Mouse (Mus musculus) MEL-GATA-1-ER (cell line): ENCODE results near the gene Tenm2.

Experiments
- DNase-seq: peaks from one replicate; pipeline ENCODE4 v3.0.0-alpha.2; 2012; ENCODE audit warnings: low read depth; ENCODE audit errors: extremely low read depth

Tenm2 gene

DNA sequence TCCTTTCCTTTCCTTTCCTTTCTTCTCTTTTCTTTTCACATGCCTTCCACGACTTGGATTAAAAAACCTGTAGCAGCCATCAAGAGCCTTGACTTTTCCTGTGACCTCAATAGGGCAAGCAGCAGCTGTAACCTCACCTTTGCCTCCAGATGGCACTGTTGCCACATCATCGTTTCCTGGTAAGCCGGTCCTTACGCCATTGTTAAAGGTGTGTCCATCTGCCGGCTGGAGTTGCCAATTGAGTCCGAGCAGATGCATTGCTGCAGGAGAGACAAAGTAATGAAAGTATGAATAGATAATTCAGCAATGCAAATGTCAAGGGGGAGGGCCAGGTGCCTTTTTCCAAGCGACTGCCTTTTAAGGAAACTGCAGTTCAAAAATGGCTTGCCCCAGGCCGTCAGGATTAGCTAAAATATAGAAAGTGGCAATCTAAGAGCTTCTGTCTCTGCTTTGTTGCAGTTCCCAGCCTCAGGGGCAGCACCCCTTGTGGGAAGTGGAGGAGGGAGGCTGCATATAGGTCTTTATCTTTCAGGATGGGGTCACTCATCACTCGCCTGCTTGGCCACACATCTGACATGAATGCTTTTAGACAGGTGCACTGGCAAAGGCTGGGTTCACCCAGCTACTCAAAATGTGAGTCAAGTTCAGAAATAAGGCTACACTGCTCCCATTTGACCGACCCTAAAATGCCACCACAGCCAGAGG lies 1014.3 kb downstream of the Tenm2 start:
- DNase-seq = no peak

DNA sequence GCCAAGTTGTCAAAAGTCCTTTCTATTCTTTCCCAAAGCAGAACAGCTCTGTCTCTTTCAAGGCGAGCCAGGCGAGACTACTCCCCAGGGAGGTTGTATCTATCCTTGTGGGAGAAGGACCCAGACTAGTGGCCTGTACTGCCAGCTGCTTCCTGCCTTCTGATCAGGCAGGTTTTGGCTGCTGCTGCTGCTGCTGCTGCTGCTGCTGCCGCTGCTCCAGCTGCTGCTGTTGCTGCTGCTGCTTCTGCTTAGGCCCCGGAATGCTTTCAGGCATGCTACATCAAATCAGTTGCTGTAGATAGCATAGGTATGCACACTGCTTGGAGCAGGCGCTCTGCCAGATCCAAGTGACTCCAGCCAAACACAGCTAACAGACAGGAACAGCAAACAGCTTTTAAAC lies 1015.1 kb downstream of the Tenm2 start:
- DNase-seq = no peak

DNA sequence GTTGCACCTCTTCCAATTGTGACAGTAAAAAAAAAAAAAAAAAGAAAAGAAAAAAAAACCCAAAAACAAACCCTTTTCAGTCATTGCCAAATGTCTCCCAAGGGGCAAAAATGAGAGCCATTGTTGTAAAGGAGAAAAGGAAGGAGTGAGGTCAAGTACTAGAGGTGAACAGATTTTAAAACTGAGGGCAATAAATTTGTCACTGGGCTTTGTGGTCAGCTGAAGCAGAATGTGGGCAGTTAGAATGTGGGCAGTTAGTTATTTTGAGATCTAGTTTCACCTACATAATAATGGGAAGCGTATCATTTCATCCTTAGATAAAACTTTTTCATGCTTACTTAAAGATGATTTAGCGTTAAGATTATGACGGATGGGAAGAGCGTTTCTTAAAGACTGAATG lies 1016.2 kb downstream of the Tenm2 start:
- no peak for DNase-seq

DNA sequence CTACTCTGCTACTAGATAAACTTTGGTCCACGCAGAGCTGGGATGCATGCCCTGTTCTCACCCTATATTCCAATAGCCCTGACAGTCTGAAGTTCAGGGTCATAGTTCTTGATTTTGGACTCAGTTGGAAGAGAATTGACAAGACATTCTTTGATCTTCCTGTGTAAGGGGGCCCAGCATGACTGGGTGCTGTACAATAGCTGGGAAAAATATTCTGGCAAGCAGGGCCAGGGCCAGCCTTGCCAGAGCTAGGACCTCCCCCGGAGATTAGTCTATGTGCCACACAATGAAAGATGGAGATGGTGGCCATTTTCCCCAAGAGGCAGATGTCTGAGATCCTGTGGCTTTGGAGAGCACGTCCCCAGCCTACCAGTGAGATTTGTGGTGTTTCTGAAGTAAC lies 1021.2 kb downstream of the Tenm2 start:
- no peak for DNase-seq

DNA sequence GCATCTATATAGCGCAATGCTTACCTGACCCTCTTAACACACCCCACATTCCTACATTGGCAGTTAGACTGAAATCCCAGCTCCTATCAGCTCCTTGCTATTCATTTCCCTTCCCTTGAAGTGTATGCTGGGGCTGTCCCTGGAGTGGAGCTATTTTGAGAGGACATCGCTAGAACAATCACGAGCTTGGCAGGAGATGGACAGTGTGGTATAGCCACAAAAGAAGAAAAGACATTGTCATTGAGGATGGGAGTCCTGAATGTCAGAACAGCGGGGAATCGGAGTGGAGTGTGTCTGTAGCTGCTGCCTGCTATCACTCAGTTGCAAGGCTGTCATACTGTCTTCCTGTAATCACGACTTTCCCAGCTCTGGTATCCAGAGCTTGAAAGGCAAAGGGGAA lies 1031.4 kb downstream of the Tenm2 start:
- DNase-seq = no peak

DNA sequence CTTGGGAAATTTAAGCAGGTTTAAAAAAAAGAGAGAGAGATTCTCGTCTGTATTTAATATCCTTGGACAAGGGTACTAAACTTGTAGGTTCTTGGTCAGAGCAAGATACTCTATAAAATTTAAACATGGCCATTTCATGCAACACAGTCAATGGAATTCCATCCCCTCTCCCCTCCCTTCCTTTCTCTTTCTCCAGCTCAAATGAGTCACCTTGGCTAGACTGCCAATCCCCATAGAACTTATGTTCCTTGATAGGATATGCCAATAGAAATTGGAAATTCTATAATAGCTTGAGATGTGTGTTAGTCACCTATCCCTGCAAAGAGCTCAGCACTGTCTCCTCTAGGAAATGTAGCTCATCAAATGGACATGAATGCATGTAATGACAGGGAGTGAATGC lies 1031.9 kb downstream of the Tenm2 start:
- DNase-seq = no peak

DNA sequence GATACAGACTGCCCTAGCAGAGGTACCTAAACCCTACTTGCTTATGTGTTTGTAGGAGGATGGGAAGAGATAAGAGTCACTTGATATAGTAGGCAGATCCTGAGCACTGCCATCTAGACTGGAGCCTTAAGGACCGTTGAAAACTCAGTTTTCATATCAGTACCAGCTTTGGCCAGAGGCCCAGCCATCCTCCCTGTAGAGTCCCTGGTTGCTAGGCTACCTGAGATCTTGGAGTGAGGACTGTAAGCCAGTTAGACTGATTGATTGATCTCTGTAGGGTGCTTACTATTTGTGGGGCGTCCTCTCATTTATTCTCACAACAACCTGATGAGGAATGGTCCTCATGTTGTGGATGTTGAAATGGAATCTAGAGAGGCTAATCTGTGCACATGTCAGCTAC lies 1041.4 kb downstream of the Tenm2 start:
- DNase-seq = no peak

DNA sequence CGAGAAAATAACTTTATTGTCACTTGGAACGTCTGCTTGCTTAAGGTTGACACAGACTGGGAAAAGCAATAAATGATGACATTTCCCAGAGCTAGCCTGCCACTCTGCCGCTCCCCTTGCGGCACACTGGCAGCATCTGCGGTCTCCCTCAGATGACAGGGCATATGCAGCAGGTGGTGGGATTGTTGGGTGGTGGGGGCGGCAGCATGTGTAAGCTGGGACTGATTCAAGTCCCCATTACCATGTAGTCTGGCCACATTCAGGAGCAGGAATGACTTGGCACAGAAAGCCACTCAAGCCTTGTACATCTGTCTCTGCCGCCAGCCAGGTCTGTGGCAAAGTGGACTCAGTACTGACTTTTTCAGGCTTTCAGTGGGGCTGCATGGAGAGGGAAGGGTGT lies 1059.7 kb downstream of the Tenm2 start:
- DNase-seq = no peak

DNA sequence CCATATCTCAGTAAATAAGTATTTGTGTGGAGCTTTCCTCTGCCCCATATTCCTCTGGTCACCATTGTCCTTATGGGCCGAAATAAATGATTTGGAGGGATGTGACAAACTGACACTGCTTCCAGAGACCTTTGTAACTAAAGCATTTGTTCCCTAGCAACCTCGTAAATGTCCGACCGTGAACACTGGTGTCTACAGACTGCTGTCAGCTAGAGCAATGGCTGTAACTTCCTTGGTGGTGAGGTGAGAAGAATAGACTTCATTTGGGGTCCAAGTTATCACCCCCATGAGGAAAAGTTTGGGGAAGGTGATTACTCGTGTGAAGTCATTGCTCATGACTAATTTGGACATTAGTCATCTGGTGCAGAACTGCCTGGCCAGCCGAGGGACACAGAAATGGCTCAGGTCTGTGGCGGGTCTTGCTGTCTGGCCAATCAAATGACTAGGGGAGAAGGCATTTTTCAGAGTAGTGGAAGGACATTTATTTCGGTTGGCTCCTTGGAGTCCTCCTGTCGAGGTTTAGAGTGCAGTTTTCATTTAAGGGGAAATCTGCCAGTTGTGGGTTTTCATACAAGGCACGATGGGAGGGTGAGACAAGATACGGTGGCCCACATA lies 1062.6 kb downstream of the Tenm2 start:
- DNase-seq = no peak

DNA sequence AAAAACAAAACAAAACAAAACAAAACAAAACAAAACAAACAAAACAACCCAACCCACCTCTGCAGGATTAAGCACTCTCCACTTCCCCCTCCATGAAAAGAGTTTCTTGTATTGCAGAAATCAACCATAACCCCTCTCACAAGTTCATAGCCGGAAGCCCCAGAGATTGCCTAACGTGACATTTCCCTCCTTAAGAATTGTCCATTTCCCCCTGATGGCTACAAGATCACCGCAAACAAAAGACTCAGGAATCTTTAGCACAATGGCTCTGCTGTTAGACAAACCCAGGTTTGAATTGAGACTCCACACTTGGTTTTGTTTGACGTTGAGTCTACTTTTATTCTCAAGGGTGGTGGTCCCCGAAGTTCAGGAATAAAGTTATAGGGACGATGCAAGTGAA lies 1063.2 kb downstream of the Tenm2 start:
- DNase-seq = no peak

DNA sequence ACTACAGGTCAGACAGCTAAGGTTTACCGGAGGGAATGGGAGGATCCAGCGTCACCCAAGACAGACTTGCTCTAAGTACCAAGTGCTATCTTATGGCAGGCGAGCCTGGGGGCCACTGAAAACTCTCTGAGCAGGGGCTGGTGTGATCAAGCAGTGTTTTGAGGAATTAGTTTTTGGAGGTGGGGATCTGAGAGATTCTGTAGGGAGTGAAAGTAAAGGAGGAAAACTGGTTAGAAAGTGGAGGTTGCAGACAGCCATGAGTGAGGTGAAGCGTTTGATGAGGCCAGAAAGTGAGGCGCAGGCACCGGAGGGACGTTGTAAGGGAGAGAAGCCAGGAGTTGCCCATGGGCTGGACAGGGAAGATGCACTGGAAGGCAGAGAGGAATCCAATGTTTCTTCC lies 1063.8 kb downstream of the Tenm2 start:
- DNase-seq = no peak

DNA sequence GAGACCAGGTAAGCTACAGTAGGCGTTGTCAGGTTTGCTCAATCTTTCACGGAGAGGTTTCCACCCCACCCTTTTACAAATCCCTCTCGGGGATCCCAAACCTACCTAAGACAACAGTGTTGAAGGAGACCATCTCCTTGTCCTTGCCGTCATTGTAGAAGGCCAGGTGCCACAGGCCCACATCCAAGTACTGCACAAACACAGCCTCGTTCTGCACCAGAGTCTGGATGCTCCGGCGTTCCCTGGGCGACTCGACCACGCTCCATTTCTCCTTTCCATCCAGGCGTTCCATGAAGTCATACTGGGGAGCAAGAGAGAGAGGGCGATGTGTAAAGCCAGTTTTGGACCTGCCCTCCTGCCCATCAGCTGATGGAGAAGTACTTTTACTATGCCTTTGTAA lies 1064.5 kb downstream of the Tenm2 start:
- no peak for DNase-seq

DNA sequence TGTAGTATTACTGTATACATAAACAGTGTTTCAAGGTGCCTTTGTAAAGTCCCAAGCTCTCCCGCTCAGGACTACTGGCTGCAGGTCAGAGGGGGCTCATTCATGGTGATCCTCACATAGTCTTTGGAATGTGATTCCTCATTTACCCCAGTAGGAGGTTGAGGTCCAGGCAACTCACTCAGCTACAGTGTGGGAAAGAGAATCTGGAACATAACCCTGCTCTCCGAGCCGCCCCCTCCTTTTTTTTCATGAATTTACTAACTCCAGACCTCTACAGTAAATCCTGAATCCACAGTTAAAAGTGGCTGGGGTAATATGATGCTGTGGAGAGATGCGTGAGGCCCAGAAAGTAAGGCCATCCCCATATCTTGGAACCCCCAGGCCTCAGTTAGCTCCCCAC lies 1066.0 kb downstream of the Tenm2 start:
- DNase-seq = no peak

DNA sequence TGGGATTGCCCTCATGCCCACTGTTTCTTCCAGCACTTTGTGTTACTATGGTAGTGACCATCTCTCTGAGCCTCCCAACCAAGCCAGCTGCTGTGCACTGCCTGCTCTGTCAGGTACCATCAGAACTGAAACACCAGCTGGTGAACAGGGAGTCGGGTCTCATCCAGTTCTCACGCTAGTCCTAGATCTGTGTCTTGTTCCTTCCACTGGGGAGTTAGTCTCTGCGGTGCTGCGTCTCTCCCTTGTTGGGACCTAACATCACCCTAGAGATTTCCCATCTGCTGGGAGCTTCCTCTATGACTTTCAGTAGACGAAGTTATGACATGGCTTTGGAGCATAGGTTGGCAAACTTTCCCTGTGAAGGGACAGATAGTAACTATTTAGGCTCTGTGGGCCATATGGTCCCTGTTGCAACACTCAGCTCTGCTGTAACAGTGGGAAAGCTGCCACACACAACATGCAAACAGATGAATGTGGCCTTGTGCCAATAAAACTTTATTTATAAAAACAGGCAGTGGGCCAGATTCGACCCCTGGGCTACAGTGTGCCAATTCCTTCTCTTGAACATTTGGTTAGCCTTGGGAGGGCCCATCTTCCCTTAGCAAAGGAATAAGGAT lies 1066.7 kb downstream of the Tenm2 start:
- DNase-seq = no peak

DNA sequence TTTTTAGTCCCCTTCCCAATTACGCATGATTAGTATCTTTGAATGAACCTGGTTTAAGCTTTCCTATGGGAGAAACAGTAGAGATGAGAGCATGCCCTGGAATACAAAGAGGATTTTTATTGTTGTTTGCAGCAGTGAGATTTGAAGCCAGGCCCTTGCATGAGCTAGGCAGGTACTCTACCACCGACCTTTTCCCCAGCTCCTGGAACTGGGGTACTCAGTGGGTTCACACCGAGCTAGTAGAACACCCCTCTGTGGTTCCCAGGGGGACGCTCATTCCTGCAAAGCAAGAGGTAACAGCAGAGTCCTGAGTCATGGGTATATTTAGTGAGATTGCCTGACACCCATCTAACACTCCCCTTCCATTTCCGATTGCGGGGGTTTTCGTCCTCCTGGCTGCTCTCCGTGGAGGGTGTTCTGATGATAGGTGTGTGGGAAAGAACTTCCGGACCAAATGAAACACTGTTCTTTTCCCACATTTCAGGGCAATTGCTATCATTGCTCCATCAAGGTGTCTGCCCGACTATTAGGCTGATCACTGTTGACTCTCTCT lies 1067.9 kb downstream of the Tenm2 start:
- no peak for DNase-seq

DNA sequence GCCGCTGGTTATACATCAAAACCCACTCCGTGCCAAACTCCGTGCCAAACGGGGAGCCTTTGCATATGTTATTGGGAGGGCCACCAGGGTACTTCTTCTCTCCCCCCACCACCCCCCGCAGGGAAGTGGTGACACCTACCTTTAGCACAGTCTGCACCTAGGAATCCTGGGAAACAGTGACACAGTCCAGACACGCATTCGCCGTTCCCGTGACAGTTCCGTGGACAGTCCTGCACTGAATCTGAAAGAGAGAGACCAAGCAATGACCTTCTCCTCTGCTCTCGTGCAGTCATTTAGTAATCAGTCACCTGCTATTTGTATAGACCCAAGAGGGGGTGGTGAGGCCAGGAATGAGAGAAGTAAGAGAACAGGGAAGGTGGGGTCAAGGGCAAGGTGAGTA lies 1072.2 kb downstream of the Tenm2 start:
- no peak for DNase-seq

DNA sequence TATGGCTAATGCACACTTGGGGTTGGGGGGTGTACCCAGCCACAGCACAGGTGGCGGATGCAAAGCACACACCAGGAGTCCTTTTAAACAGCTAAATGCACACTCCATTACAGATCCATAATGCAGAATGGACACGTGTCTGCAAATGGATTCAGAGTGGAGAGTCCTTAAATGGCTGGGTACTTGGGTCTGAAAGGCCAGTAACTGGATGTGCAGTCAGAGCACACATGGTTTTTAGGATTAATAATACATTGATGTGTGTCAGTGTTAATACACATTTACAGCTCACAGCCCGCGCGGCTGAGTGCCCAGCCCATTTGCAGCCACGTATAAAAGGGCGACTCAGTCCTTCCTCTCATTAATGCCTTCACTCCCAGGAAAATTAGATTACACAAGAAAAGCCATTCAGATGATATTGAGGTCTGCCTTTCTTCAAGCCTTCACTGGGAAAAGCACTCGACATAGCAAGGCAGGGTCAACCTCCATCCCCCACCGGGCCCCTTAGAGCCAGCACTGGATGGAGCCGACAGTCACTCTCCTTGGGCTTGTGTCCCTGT lies 1073.9 kb downstream of the Tenm2 start:
- no peak for DNase-seq

DNA sequence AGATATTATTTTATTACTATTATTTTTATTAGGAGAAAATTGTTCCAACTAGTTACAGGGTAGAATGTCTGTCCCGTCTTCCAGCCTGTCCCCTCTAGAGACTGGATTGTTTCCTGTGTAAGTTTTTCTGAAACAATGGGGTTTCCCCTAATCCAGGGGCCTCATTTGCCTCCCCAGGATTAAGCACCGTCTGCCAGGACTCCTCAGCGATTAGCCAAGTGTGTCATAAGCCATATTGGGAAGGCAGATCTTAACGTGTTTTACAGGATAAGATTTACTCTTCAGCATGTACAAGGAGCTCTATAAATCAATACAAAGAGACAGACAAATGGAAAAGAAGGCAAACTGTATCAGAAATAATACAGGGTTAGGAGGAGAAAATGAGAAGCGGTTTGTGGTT lies 1082.3 kb downstream of the Tenm2 start:
- no peak for DNase-seq

DNA sequence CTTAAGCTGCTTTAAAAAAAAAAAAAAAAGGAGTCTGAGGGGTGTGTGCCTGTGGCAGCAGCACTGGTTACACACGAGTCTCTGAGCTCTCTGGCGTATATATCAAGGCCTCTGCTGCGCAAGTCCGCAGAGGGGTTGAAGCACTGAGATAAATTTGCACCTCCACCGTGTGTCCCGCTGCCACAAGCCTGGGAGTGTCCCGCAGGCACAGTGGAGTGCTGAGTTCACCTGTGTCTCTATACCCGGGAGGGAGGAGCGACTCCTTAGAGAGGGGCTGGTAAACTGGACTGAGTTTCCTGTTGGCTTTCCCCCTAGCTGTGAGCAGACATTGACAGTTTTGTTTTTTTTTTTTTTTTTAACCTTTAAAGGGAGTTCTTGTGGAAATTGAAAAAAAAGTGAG lies 1082.8 kb downstream of the Tenm2 start:
- no peak for DNase-seq

DNA sequence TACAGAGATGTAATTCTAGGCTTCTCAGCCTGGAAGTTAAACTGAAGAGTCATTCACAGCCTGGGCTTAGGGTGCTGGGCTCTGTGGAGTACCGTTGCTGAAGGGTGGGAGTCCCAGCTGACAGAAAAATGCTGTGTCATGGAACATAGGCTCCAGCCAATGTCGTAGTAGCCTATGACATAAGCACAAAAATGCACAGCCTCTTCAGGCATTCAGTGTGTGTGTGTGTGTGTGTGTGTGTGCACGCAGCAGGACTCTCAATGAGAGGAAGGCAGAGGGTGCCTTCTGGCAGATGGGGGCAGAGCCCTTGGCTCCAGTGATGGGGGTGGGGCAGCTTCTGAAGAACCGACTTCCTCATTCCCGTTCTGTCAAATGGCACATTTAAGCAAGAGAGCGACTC lies 1083.5 kb downstream of the Tenm2 start:
- no peak for DNase-seq

DNA sequence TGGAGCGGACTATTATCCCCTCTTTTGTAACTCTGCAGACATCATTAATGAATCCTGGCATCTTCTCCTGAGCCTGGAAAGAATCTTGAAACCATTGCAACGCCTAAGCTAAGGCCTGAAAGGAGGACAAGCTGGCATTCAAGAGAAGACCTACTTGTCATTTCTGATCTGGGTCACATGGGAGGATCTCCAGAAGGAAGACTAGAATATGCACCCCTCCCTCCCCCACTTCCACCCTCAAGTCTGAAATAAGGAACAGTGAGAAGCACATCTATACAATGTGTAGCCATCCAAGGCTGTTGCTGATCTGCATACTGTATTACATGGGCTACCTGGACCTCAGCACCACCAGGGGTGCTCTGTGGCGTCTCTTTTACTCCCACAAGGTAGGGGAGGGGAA lies 1086.7 kb downstream of the Tenm2 start:
- DNase-seq = no peak

DNA sequence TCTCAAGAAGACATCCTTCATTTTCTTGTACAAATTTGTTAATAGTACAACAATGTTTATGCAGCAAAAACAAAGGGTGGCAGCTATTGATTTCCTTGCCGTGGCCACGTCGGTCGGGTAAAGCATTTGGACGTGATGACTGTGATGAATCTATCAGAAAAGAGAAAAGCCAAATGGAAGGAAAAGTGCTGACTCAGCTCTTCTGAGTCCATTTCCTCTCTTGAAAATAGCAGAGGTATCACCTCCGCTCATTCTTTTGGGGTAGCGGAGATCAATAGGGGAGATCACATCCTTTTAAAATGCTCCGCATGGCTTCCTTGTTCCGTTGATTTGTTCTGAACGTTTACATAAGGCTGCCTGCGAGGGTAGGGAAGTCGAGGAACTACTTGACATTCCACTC lies 1090.7 kb downstream of the Tenm2 start:
- no peak for DNase-seq

DNA sequence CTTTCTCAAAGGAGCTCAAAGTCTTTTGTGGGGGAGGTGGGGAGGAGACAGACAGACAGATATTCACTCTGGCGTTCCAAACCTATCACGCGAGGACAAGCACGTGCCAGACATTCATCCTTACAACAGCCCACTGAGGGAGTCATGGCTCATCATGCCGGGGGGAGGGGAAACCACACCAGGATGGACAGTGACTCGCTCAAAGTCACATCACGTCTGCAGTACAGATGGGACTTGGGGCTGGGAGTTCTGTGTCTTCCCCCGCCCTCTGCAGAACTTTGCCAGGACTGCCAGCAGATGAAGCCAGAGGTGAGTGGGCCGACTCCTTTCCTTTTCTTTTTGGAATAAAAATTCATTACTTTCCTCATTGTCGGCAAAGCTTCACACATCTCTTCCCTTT lies 1095.4 kb downstream of the Tenm2 start:
- DNase-seq = no peak
